In genomic region chr8:94387027-94387684, GRCm38 (mm10) we compare ENCODE assay signal across 8 mouse cellular contexts. TPM values are rescaled to one million over a fixed set of nuclear protein-coding genes. Genes with fewer than 3 reads are reported as not detected.
A peak's percentile ranks its signal among the peaks of the same experiment; 100 is the strongest.
DNase-seq lines count a peak whose midpoint lies in the region; ATAC-seq and TF ChIP-seq lines count a peak whose summit lies in the region.

No protein-coding gene starts in this region.

- peaks cover 8% of the 10 kb centered on the region for H3K4me1 ChIP-seq in embryonic facial prominence, embryonic 13.5 days
- peaks cover 5% of the 10 kb centered on the region for H3K4me1 ChIP-seq in heart, adult 2 months (ENCODE audit: control insufficient read depth, insufficient read depth, low read length)
- peaks cover 15% of the 10 kb centered on the region for H3K4me1 ChIP-seq in limb, embryonic 13.5 days
- H3K4me1 ChIP-seq in midbrain, embryonic 15.5 days, result peaks cover 23% of the 10 kb centered on the region

- ATAC-seq in CD4-positive, CD25-positive, alpha-beta regulatory T cell, adult 4 months, result no peak
- no peak for ATAC-seq in embryonic facial prominence, embryonic 13.5 days (ENCODE audit: insufficient number of reproducible peaks, insufficient read depth, low FRiP score, low TSS enrichment, low read depth)
- ATAC-seq in limb, embryonic 13.5 days (ENCODE audit: low FRiP score, low read depth), result peak; percentile 62
- peak; percentile 35 for ATAC-seq in midbrain, embryonic 15.5 days (replicated peaks)

- H3K36me3 ChIP-seq in embryonic facial prominence, embryonic 13.5 days, result peaks cover 30% of the 10 kb centered on the region
- H3K36me3 ChIP-seq in heart, adult 2 months (ENCODE audit: control insufficient read depth, insufficient read depth, low read length), result peaks cover 30% of the 10 kb centered on the region
- peaks cover 29% of the 10 kb centered on the region for H3K36me3 ChIP-seq in limb, embryonic 13.5 days
- peaks cover 26% of the 10 kb centered on the region for H3K36me3 ChIP-seq in midbrain, embryonic 15.5 days (replicated peaks)

- WGBS in embryonic facial prominence, embryonic 13.5 days, result under 1% methylated on average over 25 of the region's 25 CpGs
- under 1% methylated on average over 24 of the region's 25 CpGs for WGBS in heart, adult 2 months
- WGBS in limb, embryonic 13.5 days, result under 1% methylated on average over 25 of the region's 25 CpGs
- under 1% methylated on average over 25 of the region's 25 CpGs for WGBS in midbrain, embryonic 15.5 days

- H3K4me2 ChIP-seq in embryonic facial prominence, embryonic 13.5 days, result peak overlapping the region; percentile 90
- peak overlapping the region; percentile 92 for H3K4me2 ChIP-seq in limb, embryonic 13.5 days (replicated peaks)
- H3K4me2 ChIP-seq in midbrain, embryonic 15.5 days, result peak overlapping the region; percentile 92

- TF ChIP-seq POLR2A in heart, adult 2 months (IDR thresholded peaks at IDR 0.05; ENCODE audit: insufficient read depth, low read depth, low read length), result peak; percentile 82

- no peaks in the 10 kb centered on the region for H3K27me3 ChIP-seq in embryonic facial prominence, embryonic 13.5 days
- H3K27me3 ChIP-seq in heart, adult 2 months (ENCODE audit: control insufficient read depth, insufficient read depth, low read length), result no peaks in the 10 kb centered on the region
- H3K27me3 ChIP-seq in limb, embryonic 13.5 days, result no peaks in the 10 kb centered on the region
- H3K27me3 ChIP-seq in midbrain, embryonic 15.5 days (replicated peaks), result no peaks in the 10 kb centered on the region

- TF ChIP-seq CTCF in heart, adult 2 months (IDR thresholded peaks at IDR 0.05), result 0 out of 2 replicates have a peak, but pooled peaks have one; percentile 10

- peak; percentile 77 for DNase-seq in CD4-positive, CD25-positive, alpha-beta regulatory T cell, adult 2 months (ENCODE audit: low read depth, low spot score)
- peak; percentile 85 to 92 for DNase-seq in heart, adult 2 months
- peak; percentile 96 to 98 for DNase-seq in kidney, adult 8-10 months
- DNase-seq in spleen, adult 18-20 months, result peak; percentile 68 to 70

- peaks cover 6% of the 10 kb centered on the region; the same call in 1 of the 2 replicates for H3K79me2 ChIP-seq in heart, adult 2 months (replicated peaks; ENCODE audit: control insufficient read depth, insufficient read depth, low read length)

- TF ChIP-seq EP300 in heart, adult 2 months (IDR thresholded peaks at IDR 0.05; ENCODE audit: insufficient read depth, low read depth, low read length), result peak; percentile 90

- H3K9ac ChIP-seq in embryonic facial prominence, embryonic 13.5 days, result peak overlapping the region; percentile 90
- peak overlapping the region; percentile 99 for H3K9ac ChIP-seq in heart, adult 2 months (ENCODE audit: low read depth, low read length)
- peak overlapping the region; percentile 84 for H3K9ac ChIP-seq in limb, embryonic 13.5 days
- peak overlapping the region; percentile 96 for H3K9ac ChIP-seq in midbrain, embryonic 15.5 days

- intact Hi-C loops in heart, adult 2 months (cut with DNase I), result loop anchor here (1.0 kb wide), 1 partner anchor 24 kb away; no protein-coding TSS in a partner anchor

- H3K9me3 ChIP-seq in embryonic facial prominence, embryonic 13.5 days, result no peaks in the 10 kb centered on the region
- H3K9me3 ChIP-seq in limb, embryonic 13.5 days, result peaks cover 5% of the 10 kb centered on the region; the same call in 1 of the 2 replicates
- no peaks in the 10 kb centered on the region for H3K9me3 ChIP-seq in midbrain, embryonic 15.5 days

- H3K27ac ChIP-seq in embryonic facial prominence, embryonic 13.5 days, result peak overlapping the region; percentile 80
- peak overlapping the region; percentile 100 for H3K27ac ChIP-seq in heart, adult 2 months
- peak overlapping the region; percentile 78; the same call in 1 of the 2 replicates for H3K27ac ChIP-seq in limb, embryonic 13.5 days
- peak overlapping the region; percentile 95 for H3K27ac ChIP-seq in midbrain, embryonic 15.5 days

- peak overlapping the region; percentile 86 for H3K4me3 ChIP-seq in embryonic facial prominence, embryonic 13.5 days
- peak overlapping the region; percentile 67 for H3K4me3 ChIP-seq in heart, adult 2 months
- H3K4me3 ChIP-seq in limb, embryonic 13.5 days, result peak overlapping the region; percentile 86
- peak overlapping the region; percentile 88 for H3K4me3 ChIP-seq in midbrain, embryonic 15.5 days

RNA-seq across cellular contexts. Expression of gene Herpud1, which starts 0.9 kb away (rescaled TPM):
- 100 to 1,000 TPM; 177 to 183 TPM for polyA plus RNA-seq in CD4-positive, CD25-positive, alpha-beta regulatory T cell, adult 4 months (2017; shearing (Covaris generic))
- 56.1 and 63.7 TPM in 2 replicates for polyA plus RNA-seq in embryonic facial prominence, embryonic 13.5 days (2015; fragmentation: Nextera tagmentation; extraction: Ambion mirVana)
- 100 to 1,000 TPM; 216 to 349 TPM for total RNA-seq in heart, adult 2 months (2021)
- 272 and 285 TPM in 2 replicates for polyA plus RNA-seq in heart, adult 2 months (2012; rRNA removed)
- 61.2 and 68.7 TPM in 2 replicates for polyA plus RNA-seq in limb, embryonic 13.5 days (2015; fragmentation: Nextera tagmentation; extraction: Ambion mirVana)
- 69.3 and 76.4 TPM in 2 replicates for polyA plus RNA-seq in midbrain, embryonic 15.5 days (2015; fragmentation: Nextera tagmentation; extraction: Ambion mirVana)

RNA-seq across cellular contexts. Expression of gene Nlrc5, which starts 47.0 kb away (rescaled TPM):
- 100 to 1,000 TPM; 186 to 214 TPM for polyA plus RNA-seq in CD4-positive, CD25-positive, alpha-beta regulatory T cell, adult 4 months (2017; shearing (Covaris generic))
- polyA plus RNA-seq in embryonic facial prominence, embryonic 13.5 days (2015; fragmentation: Nextera tagmentation; extraction: Ambion mirVana), result 0.34 and 0.37 TPM in 2 replicates
- total RNA-seq in heart, adult 2 months (2021), result 1 to 10 TPM; 2.3 to 3.7 TPM
- 3.7 and 4.9 TPM in 2 replicates for polyA plus RNA-seq in heart, adult 2 months (2012; rRNA removed)
- polyA plus RNA-seq in limb, embryonic 13.5 days (2015; fragmentation: Nextera tagmentation; extraction: Ambion mirVana), result 0.33 and 0.34 TPM in 2 replicates
- 0.45 and 0.52 TPM in 2 replicates for polyA plus RNA-seq in midbrain, embryonic 15.5 days (2015; fragmentation: Nextera tagmentation; extraction: Ambion mirVana)

RNA-seq across cellular contexts. Expression of gene Slc12a3, which starts 58.2 kb away (rescaled TPM):
- polyA plus RNA-seq in CD4-positive, CD25-positive, alpha-beta regulatory T cell, adult 4 months (2017; shearing (Covaris generic)), result under 1 TPM in 1 of 2 experiments, not detected in 1; 0.19 TPM
- polyA plus RNA-seq in embryonic facial prominence, embryonic 13.5 days (2015; fragmentation: Nextera tagmentation; extraction: Ambion mirVana), result 0.14 TPM in 1 of 2 replicates, not detected in the other
- under 1 TPM; 0.16 to 0.39 TPM for total RNA-seq in heart, adult 2 months (2021)
- polyA plus RNA-seq in heart, adult 2 months (2012; rRNA removed), result 0.20 and 0.39 TPM in 2 replicates
- polyA plus RNA-seq in limb, embryonic 13.5 days (2015; fragmentation: Nextera tagmentation; extraction: Ambion mirVana), result not detected in 2 replicates
- polyA plus RNA-seq in midbrain, embryonic 15.5 days (2015; fragmentation: Nextera tagmentation; extraction: Ambion mirVana), result 0.05 and 0.06 TPM in 2 replicates

Comparison
In these comparisons a context has a peak if more than half of its experiments do, and no peak if none do; other contexts are left out.
1. ATAC-seq: peak in limb, embryonic 13.5 days (single experiment) and midbrain, embryonic 15.5 days (single experiment); none in CD4-positive, CD25-positive, alpha-beta regulatory T cell, adult 4 months (single experiment) and embryonic facial prominence, embryonic 13.5 days (single experiment).
2. RNA of gene Nlrc5, which starts 47.0 kb away (polyA plus RNA-seq): 186 to 214 TPM in CD4-positive, CD25-positive, alpha-beta regulatory T cell, adult 4 months; 3.7 to 4.9 TPM in heart, adult 2 months, 0.45 to 0.52 TPM in midbrain, embryonic 15.5 days, 0.34 to 0.37 TPM in embryonic facial prominence, embryonic 13.5 days and 0.33 to 0.34 TPM in limb, embryonic 13.5 days; every median in the first group is over 10 times any median in the second.
3. Peak in every context shown above with its lines, with median percentiles within 50 percentile points of each other: DNase-seq, H3K27ac ChIP-seq, H3K4me2 ChIP-seq, H3K4me3 ChIP-seq and H3K9ac ChIP-seq.